11 mouse cellular contexts compared by ENCODE assay signal in the genomic region with DNA sequence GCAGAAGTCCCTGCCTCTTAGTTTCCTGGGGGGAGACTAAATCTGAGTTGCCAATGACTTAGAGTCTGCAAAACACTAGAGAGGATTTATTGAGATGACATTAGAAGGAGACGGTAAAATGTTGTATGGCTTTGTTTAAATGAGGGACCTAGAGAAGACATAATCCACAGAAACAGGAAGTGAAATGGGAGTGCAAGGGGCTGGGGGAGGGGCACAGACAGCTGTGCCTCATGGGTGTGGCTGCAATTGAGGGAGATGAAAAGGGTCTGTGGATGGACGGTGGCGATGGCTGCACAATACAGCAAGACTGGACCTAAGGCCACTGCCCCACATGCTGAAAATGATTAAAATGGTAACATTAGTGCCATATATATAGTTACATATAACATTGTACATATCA. TPM values are rescaled to one million over a fixed set of nuclear protein-coding genes. Genes with fewer than 3 reads are reported as not detected.
A peak's percentile ranks its signal among the peaks of the same experiment; 100 is the strongest.
DNase-seq lines count a peak whose midpoint lies in the region; ATAC-seq and TF ChIP-seq lines count a peak whose summit lies in the region.
"Had no signal": no experiment of that assay in that cellular context is flagged by ENCODE, and none has a peak within 500 bp of the region (broad histone marks: within the 10 kb centered on the region; RNA-seq: fewer than 3 reads in every experiment).

No protein-coding gene starts in this region.

- no peaks in the 10 kb centered on the region for H3K27me3 ChIP-seq in liver, embryonic 14.5 days (ENCODE audit: control insufficient read depth, insufficient read depth, low read length)
- no peaks in the 10 kb centered on the region for H3K27me3 ChIP-seq in forebrain, embryonic 12.5 days
- H3K27me3 ChIP-seq: embryonic facial prominence, embryonic 15.5 days; heart, embryonic 15.5 days had no signal

- DNase-seq in embryo, embryonic 10.5 days (ENCODE audit: low spot score), result peak; percentile 8
- DNase-seq in embryo, embryonic 11 days, result no peak
- peak; percentile 24 for DNase-seq in ES-CJ7 (ENCODE audit: low read depth, low spot score)
- no peak for DNase-seq in liver, embryonic 14.5 days (ENCODE audit: low read depth in 3 of 3, low spot score in 3 of 3)
- DNase-seq in spleen, postnatal 36 days (ENCODE audit: low spot score in 2 of 2), result peak; percentile 71 to 76
- DNase-seq in frontal cortex, postnatal 14 days (ENCODE audit: low spot score in 2 of 2), result no peak
- no peak for DNase-seq in left cerebral cortex, adult 9 months (ENCODE audit: low spot score in 2 of 2)

- no peaks in the 10 kb centered on the region for H3K9me3 ChIP-seq in liver, embryonic 14.5 days (ENCODE audit: control insufficient read depth, low read length)
- H3K9me3 ChIP-seq in forebrain, embryonic 12.5 days, result no peaks in the 10 kb centered on the region
- H3K9me3 ChIP-seq: embryonic facial prominence, embryonic 15.5 days; heart, embryonic 15.5 days had no signal

- peak; percentile 14; the same call in 1 of the 2 replicates for ATAC-seq in liver, embryonic 14.5 days (ENCODE audit: insufficient read depth)
- ATAC-seq in forebrain, embryonic 12.5 days (ENCODE audit: low FRiP score), result no peak

- H3K4me3 ChIP-seq in liver, embryonic 14.5 days (ENCODE audit: insufficient read depth in 1 of 2, low read depth in 2 of 2, low read length in 2 of 2), result no peak overlapping the region
- H3K4me3 ChIP-seq in forebrain, embryonic 12.5 days (replicated peaks), result no peak overlapping the region
- H3K4me3 ChIP-seq: embryonic facial prominence, embryonic 15.5 days; heart, embryonic 15.5 days had no signal

- peaks cover 50 to 53% of the 10 kb centered on the region in 2 experiments for H3K4me1 ChIP-seq in liver, embryonic 14.5 days (replicated peaks; ENCODE audit: control insufficient read depth in 2 of 2, insufficient read depth in 2 of 2, low read length in 1 of 2)
- H3K4me1 ChIP-seq in forebrain, embryonic 12.5 days, result no peaks in the 10 kb centered on the region
- H3K4me1 ChIP-seq: embryonic facial prominence, embryonic 15.5 days had no signal

- 9% methylated on average over 3 of the region's 3 CpGs for WGBS in liver, embryonic 14.5 days (ENCODE audit: insufficient replicate concordance)
- WGBS in forebrain, embryonic 12.5 days, result 78% methylated on average over 3 of the region's 3 CpGs

- peak overlapping the region; percentile 98 for H3K27ac ChIP-seq in liver, embryonic 14.5 days
- H3K27ac ChIP-seq in forebrain, embryonic 12.5 days, result no peak overlapping the region
- H3K27ac ChIP-seq: embryonic facial prominence, embryonic 15.5 days; heart, embryonic 15.5 days; kidney, postnatal 0 days had no signal

- H3K36me3 ChIP-seq in liver, embryonic 14.5 days (replicated peaks; ENCODE audit: control insufficient read depth, insufficient read depth, low read depth), result no peaks in the 10 kb centered on the region
- H3K36me3 ChIP-seq in forebrain, embryonic 12.5 days (replicated peaks), result no peaks in the 10 kb centered on the region
- H3K36me3 ChIP-seq: embryonic facial prominence, embryonic 15.5 days; heart, embryonic 15.5 days had no signal

- TF ChIP-seq CTCF in liver, embryonic 14.5 days (IDR thresholded peaks at IDR 0.05; ENCODE audit: low read depth), result no peak

- H3K9ac ChIP-seq in liver, embryonic 14.5 days (replicated peaks), result peak overlapping the region; percentile 56
- no peak overlapping the region for H3K9ac ChIP-seq in forebrain, embryonic 12.5 days
- H3K9ac ChIP-seq: embryonic facial prominence, embryonic 15.5 days; heart, embryonic 15.5 days had no signal

- no peak for TF ChIP-seq EP300 in liver, embryonic 14.5 days (IDR thresholded peaks at IDR 0.05; ENCODE audit: low read depth)

- peak overlapping the region; percentile 73 for H3K4me2 ChIP-seq in liver, embryonic 14.5 days (ENCODE audit: low read depth)
- H3K4me2 ChIP-seq in forebrain, embryonic 12.5 days, result no peak overlapping the region
- H3K4me2 ChIP-seq: embryonic facial prominence, embryonic 15.5 days; heart, embryonic 15.5 days had no signal

RNA-seq across cellular contexts. Expression of a gene that starts 56.7 kb away (rescaled TPM):
- polyA plus RNA-seq in liver, embryonic 14.5 days (2012; rRNA removed), result 18.3 and 24.6 TPM in 2 replicates
- polyA plus RNA-seq in liver, embryonic 14.5 days (2014; fragmentation: Nextera tagmentation; extraction: Ambion mirVana), result 22.2 and 22.7 TPM in 2 replicates
- 3.0 and 3.3 TPM in 2 replicates for polyA plus RNA-seq in forebrain, embryonic 12.5 days (2016; fragmentation: Nextera tagmentation; extraction: Ambion mirVana)

Comparison
In these comparisons a context has a peak if more than half of its experiments do, and no peak if none do; other contexts are left out.
1. DNase-seq: peak in embryo, embryonic 10.5 days (single experiment), ES-CJ7 (single experiment) and spleen, postnatal 36 days (2 of 2); none in embryo, embryonic 11 days (single experiment), liver, embryonic 14.5 days (0 of 3), frontal cortex, postnatal 14 days (0 of 2) and left cerebral cortex, adult 9 months (0 of 2).